Mouse (Mus musculus) heart, postnatal 0 days (tissue): ENCODE measurements around the gene Cd163l1. TPM values are rescaled to one million over a fixed set of nuclear protein-coding genes. Genes with fewer than 3 reads are reported as not detected.
A peak's percentile ranks its signal among the peaks of the same experiment; 100 is the strongest.

Experiments used
- ATAC-seq: fragments of 200-750 bp; cut with Nextera tagmentation; 2 replicates; pipeline ENCODE4 v1.8.0; 2017; ENCODE audit warnings: low read depth, moderate number of reproducible peaks, moderate library complexity; ENCODE audit not compliant: insufficient read depth
- DNase-seq: peaks from one replicate; pipeline ENCODE4 v3.0.0-alpha.2; 2016; ENCODE audit warnings: low spot score
- H3K27ac ChIP-seq: fragments of 300-500 bp; sonication (generic); 2 replicates; pipeline ENCODE4 v1.5.1; 2014; ENCODE audit warnings: low read depth, mild to moderate bottlenecking
- H3K27me3 ChIP-seq: fragments of 300-500 bp; sonication (generic); 2 replicates; pipeline ENCODE4 v1.6.1; 2014; ENCODE audit warnings: low read length, mixed read lengths; ENCODE audit not compliant: control insufficient read depth, insufficient read depth
- H3K36me3 ChIP-seq: fragments of 300-500 bp; sonication (generic); replicated peaks from 2 replicates; pipeline ENCODE4 v1.6.1; 2014; ENCODE audit warnings: low read length, mixed read lengths; ENCODE audit not compliant: control insufficient read depth, insufficient read depth
- H3K4me1 ChIP-seq: fragments of 300-500 bp; sonication (generic); 2 replicates; pipeline ENCODE4 v1.6.1; 2014; ENCODE audit warnings: antibody characterized with exemption; ENCODE audit not compliant: control insufficient read depth, insufficient read depth
- H3K4me2 ChIP-seq: fragments of 300-500 bp; sonication (generic); 2 replicates; pipeline ENCODE4 v1.6.1; 2014; ENCODE audit warnings: low read depth, mild to moderate bottlenecking, low read length, moderate library complexity
- H3K4me3 ChIP-seq: fragments of 300-500 bp; sonication (generic); 2 replicates; pipeline ENCODE4 v1.5.1; 2014; ENCODE audit warnings: low read depth, low read length
- H3K9ac ChIP-seq: fragments of 300-500 bp; sonication (generic); replicated peaks from 2 replicates; pipeline ENCODE4 v1.6.1; 2014; ENCODE audit warnings: low read depth, low read length, mixed read lengths
- H3K9me3 ChIP-seq: fragments of 300-500 bp; sonication (generic); replicated peaks from 2 replicates; pipeline ENCODE4 v1.6.1; 2016; ENCODE audit warnings: low read length; ENCODE audit not compliant: control insufficient read depth
- CTCF ChIP-seq: IDR thresholded peaks from 2 replicates; pipeline ENCODE4 v1.5.1; 2016; ENCODE audit warnings: antibody characterized with exemption, control low read depth, low read depth
- EP300 ChIP-seq: IDR thresholded peaks from 2 replicates; pipeline ENCODE4 v1.6.1; 2016; ENCODE audit warnings: antibody characterized with exemption, low read depth
- WGBS: fragments of 180-500 bp; shearing (Covaris S2); extraction: QIAGEN DNeasy Blood & Tissue Kit; methylation state at CpG from one replicate; pipeline ENCODE4 v1.1.7; 2014; 5-methylcytosine and 5-hydroxymethylcytosine counted together
- polyA plus RNA-seq: library from polyadenylated mRNA; unstranded; fragments of >200 nt; fragmentation: Nextera tagmentation; extraction: Ambion mirVana; gene quantifications from 2 replicates; pipeline ENCODE4 v1.2.1, GENCODE M21; 2015
- total RNA-seq: library from RNA; depleted of rRNA; stranded (reverse); fragments of >200 nt; gene quantifications from 2 replicates; pipeline ENCODE4 v1.2.3, GENCODE M21; 2014; ENCODE audit warnings: low replicate concordance

The Cd163l1 gene
- total and polyA plus RNA-seq, 2 experiments from 2014 or later, result not detected

DNA sequence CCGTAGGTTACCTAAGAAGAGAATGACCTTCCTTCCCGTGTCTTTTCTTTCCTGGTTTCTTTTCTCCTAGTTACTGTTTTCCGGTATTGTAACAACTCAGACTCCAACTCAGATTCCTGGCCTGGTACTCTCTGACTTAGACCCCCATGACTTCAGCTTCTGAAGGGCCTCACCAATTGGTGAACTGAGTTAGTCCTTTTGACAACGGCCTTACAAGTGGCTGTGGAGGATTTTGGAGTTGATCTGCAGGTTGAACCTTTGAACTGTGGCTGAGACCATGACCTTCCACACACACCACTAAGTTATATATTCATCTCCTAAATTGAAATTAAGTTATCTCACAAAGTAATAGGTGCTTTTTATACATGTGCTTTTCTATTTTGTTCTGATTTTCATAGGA lies 33.9 kb upstream of the Cd163l1 start:
- H3K4me3 ChIP-seq, result no peak overlapping the region
- DNase-seq, result no peak
- no peak for ATAC-seq
- TF ChIP-seq EP300, result no peak
- no peak for TF ChIP-seq CTCF
- WGBS, result 74% methylated on average over 4 of the region's 4 CpGs
- H3K36me3 ChIP-seq, result no peaks in the 10 kb centered on the region
- H3K27ac ChIP-seq, result no peak overlapping the region
- no peaks in the 10 kb centered on the region for H3K9me3 ChIP-seq
- H3K9ac ChIP-seq, result no peak overlapping the region
- H3K4me1 ChIP-seq, result no peaks in the 10 kb centered on the region
- H3K27me3 ChIP-seq, result no peaks in the 10 kb centered on the region
- H3K4me2 ChIP-seq, result no peak overlapping the region

DNA sequence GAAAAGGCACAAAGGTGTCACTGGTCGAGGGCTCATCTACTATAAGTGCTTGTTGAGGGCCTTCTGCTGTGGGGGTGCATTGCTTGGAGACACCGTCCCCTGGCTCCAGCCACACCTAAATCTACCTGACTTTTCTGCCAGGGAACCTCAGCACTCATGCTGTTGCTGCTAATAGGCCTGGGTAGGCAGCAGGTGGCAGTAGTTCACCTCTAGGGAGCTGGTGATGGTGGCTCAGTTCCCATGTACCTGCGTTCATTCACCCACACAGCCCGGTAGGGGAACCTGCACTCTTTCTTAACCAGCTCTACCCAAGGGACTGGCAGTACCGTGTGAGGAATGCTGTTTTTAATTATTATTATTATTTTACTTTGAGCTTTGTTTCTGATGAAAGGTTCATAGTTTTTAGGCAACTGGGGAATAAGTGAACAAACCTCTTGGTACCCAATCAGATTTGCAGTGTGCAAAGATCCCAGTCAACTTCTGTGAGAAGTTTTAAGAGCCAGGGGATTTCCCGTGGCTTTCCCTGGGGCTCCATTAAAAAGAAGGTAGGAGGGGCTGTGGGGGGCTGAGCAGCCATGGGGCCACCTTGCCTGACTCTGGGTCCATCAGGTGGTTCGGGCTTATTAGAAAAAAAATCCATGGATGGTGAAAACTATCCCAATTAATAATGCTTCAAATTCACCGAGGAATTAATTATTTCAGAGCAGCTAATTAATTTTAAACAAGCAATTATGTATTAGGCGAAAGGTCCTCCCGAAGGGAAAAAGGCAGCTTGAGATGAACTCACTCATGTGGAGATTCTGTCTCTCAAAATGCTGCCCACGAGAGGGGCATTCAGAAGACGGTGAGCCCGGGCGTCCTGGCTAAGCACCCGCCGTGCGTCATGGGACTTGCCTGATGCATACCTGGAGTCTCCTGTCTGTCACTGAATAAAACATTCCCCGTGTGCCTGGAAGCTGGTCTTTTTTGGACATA lies 31.1 kb upstream of the Cd163l1 start:
- no peak overlapping the region for H3K27ac ChIP-seq
- H3K4me1 ChIP-seq, result no peaks in the 10 kb centered on the region
- no peak overlapping the region for H3K9ac ChIP-seq
- H3K4me3 ChIP-seq, result no peak overlapping the region
- TF ChIP-seq EP300, result no peak
- peak; percentile 24; the same call in 1 of the 2 replicates for TF ChIP-seq CTCF
- no peaks in the 10 kb centered on the region for H3K9me3 ChIP-seq
- H3K27me3 ChIP-seq, result no peaks in the 10 kb centered on the region
- WGBS, result 59% methylated on average over 18 of the region's 18 CpGs
- no peak overlapping the region for H3K4me2 ChIP-seq
- ATAC-seq (no peak), DNase-seq (no peak)
- no peaks in the 10 kb centered on the region for H3K36me3 ChIP-seq

DNA sequence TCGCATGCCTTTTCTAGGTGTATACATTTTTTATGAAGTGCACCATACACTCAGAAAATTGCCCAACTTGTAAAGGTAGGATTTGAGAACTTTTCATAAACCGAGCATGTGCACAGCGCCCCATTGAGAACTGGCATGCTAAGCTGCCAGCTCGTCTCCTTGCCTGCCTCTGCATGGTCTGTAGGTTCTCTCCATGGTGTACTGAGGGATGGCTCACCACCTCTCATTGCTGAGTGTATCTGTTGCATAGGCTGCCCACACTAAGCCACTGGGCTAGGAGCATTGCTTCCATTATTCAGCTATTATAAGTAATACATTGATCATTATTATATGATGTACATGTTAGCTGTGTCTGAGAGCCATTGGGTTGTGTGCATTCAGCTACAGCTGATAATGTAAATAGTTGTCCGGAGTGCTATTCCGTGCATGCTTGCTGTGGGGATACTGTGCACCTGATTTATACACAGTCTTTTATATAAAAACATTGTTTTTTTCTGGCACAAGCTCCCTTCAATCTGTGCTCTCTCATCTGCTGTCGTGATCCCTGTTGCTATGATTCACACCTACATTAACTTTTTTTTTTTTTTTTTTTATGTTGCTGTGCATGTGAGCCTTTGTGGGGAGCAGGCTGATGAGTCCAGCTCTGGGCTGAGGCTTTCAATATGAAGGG lies 30.2 kb upstream of the Cd163l1 start:
- DNase-seq, result no peak
- WGBS, result 78% methylated on average over 7 of the region's 7 CpGs
- no peak for ATAC-seq
- Histone ChIP-seq H3K36me3 (no peaks in the 10 kb centered on the region), H3K9me3 (no peaks in the 10 kb centered on the region), H3K27ac (no peak overlapping the region), H3K4me3 (no peak overlapping the region), H3K27me3 (no peaks in the 10 kb centered on the region), H3K4me1 (no peaks in the 10 kb centered on the region), H3K9ac (no peak overlapping the region), H3K4me2 (no peak overlapping the region)
- TF ChIP-seq CTCF, result no peak

DNA sequence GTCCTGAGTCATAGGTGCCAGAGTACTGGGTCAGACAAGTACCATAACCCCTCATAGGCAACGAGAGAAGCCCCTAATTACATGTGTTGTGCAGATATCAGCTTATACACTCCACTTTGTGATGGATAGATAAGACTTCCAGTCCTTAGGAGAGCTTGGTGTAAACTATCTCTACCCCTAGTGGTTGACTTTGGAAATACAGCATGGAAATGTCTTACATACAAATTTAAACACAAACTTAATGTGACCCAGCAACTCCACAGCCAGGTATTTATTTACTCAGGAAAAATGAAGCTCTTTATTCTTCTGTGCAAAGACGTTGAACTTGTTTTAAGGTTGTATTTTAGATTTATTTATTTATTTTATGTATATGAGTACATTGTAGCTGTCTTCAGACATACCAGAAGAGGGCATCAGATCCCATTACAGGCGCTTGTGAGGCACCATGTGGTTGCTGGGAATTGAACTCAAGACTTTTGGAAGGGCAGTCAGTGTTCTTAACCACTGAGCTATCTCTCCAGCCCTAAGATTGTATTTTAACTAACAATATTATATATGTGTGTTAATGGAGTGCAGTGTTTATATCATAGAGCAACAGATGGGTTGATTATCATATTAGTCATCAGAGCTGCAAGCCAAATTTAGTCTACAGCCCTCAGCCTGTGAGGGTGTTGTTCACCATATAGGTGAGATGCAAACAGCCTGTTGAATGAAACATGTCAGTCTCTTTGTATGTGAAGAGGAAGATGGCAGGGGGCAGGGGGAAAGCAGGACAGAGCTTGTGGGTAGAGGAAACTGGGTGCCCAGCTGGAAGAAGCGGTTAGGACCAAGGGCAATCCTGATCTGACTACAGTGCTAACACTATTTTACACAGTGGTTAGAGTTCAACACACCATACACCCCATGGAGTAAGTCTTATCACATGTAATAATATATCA lies 29.4 kb upstream of the Cd163l1 start:
- H3K4me2 ChIP-seq, result no peak overlapping the region
- no peaks in the 10 kb centered on the region for H3K9me3 ChIP-seq
- 53% methylated on average over 4 of the region's 4 CpGs for WGBS
- no peak overlapping the region for H3K4me3 ChIP-seq
- no peak overlapping the region for H3K9ac ChIP-seq
- TF ChIP-seq CTCF (no peak), EP300 (no peak)
- no peaks in the 10 kb centered on the region for H3K36me3 ChIP-seq
- no peaks in the 10 kb centered on the region for H3K4me1 ChIP-seq
- no peaks in the 10 kb centered on the region for H3K27me3 ChIP-seq
- ATAC-seq (no peak), DNase-seq (peak; percentile 8)
- H3K27ac ChIP-seq, result no peak overlapping the region

DNA sequence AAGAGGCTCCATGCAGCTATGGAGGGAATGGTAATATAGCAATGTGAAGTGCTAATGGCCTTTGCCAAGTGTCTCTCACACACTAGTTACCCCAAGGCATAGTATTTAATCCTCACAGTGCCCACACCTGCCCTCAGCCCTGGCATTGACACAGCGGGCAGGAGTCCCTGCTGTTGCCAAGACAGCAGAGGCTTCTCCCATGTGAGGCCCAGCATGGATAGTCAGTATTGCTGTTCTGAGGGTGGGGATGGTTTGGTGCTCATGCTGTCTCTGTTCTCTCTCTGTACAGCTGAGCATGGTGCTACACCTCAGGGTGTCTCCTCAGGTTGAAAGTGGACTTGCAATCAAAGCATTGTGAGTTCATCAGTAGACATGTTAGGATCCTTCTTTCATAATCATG lies 27.6 kb upstream of the Cd163l1 start:
- Histone ChIP-seq H3K4me3 (no peak overlapping the region), H3K27me3 (no peaks in the 10 kb centered on the region), H3K4me2 (no peak overlapping the region), H3K9ac (no peak overlapping the region), H3K27ac (no peak overlapping the region), H3K36me3 (no peaks in the 10 kb centered on the region), H3K4me1 (no peaks in the 10 kb centered on the region), H3K9me3 (no peaks in the 10 kb centered on the region)
- DNase-seq (no peak), ATAC-seq (no peak)
- TF ChIP-seq CTCF (no peak), EP300 (no peak)
- 67% methylated on average over 1 of the region's 1 CpGs for WGBS
